Mouse (Mus musculus) liver, adult (tissue): ENCODE results near the gene Actr1a.

Source experiments
- GATA4 ChIP-seq: IDR thresholded peaks from 2 replicates; pipeline ENCODE4 v1.6.1; 2014; ENCODE audit warnings: mild to moderate bottlenecking, low read length; ENCODE audit not compliant: insufficient replicate concordance

Actr1a gene

GRCm38 (mm10) chr19:46347936-46348668 is 47.4 kb downstream of the Actr1a start:
- TF ChIP-seq GATA4, result no peak; the same call in 1 of the 2 replicates

- TF ChIP-seq GATA4, result no peak
These were observed 48.4 kb downstream of the Actr1a start for GRCm38 (mm10) chr19:46347146-46347545.

GRCm38 (mm10) chr19:46344710-46345419 is 50.7 kb downstream of the Actr1a start:
- TF ChIP-seq GATA4, result no peak

- no peak for TF ChIP-seq GATA4
These were observed 56.1 kb downstream of the Actr1a start for GRCm38 (mm10) chr19:46339287-46339971.

- TF ChIP-seq GATA4, result no peak
These were observed 56.6 kb downstream of the Actr1a start for GRCm38 (mm10) chr19:46338942-46339286.

- TF ChIP-seq GATA4, result peak; percentile 92; the same call in 1 of the 2 replicates
These were observed 57.1 kb downstream of the Actr1a start, which contains the start of gene Cuedc2 for GRCm38 (mm10) chr19:46338331-46338936. Gene Cuedc2 (minus strand): TSS chr19:46338702.

- TF ChIP-seq GATA4, result no peak
These were observed 57.7 kb downstream of the Actr1a start for GRCm38 (mm10) chr19:46337719-46338330.

GRCm38 (mm10) chr19:46333906-46334305 is 61.6 kb downstream of the Actr1a start:
- TF ChIP-seq GATA4, result no peak

GRCm38 (mm10) chr19:46332721-46333339 is 62.7 kb downstream of the Actr1a start:
- TF ChIP-seq GATA4, result no peak

- no peak for TF ChIP-seq GATA4
These were observed 63.6 kb downstream of the Actr1a start for GRCm38 (mm10) chr19:46331936-46332335.

- TF ChIP-seq GATA4, result no peak
These were observed 64.2 kb downstream of the Actr1a start for GRCm38 (mm10) chr19:46331326-46331725.

GRCm38 (mm10) chr19:46330696-46331095 is 64.9 kb downstream of the Actr1a start:
- no peak for TF ChIP-seq GATA4

GRCm38 (mm10) chr19:46329951-46330350 is 65.6 kb downstream of the Actr1a start:
- no peak for TF ChIP-seq GATA4

- no peak for TF ChIP-seq GATA4
These were observed 66.4 kb downstream of the Actr1a start for GRCm38 (mm10) chr19:46329031-46329641.
